Mouse (Mus musculus) kidney, postnatal 10 days (tissue): ENCODE results near the gene Zic1.

Source experiments
- DNase-seq: peaks from one replicate; pipeline ENCODE4 v3.0.0; 2021; ENCODE audit warnings: mixed read lengths

The Zic1 gene

GRCm38 (mm10) chr9:91365664-91366063 is at the start of gene Zic1:
Gene Zic1 (minus strand): TSS chr9:91365810.
- DNase-seq: no peak

- DNase-seq: no peak
These were observed 48.5 kb upstream of the Zic1 start for GRCm38 (mm10) chr9:91414007-91414661.

GRCm38 (mm10) chr9:91409771-91410170 is 44.2 kb upstream of the Zic1 start:
- DNase-seq: no peak

GRCm38 (mm10) chr9:91406258-91406763 is 40.7 kb upstream of the Zic1 start:
- no peak for DNase-seq

GRCm38 (mm10) chr9:91405753-91406178 is 40.2 kb upstream of the Zic1 start:
- DNase-seq: no peak

- DNase-seq: no peak
These were observed 39.5 kb upstream of the Zic1 start for GRCm38 (mm10) chr9:91404905-91405752.

- DNase-seq: no peak
These were observed 38.6 kb upstream of the Zic1 start for GRCm38 (mm10) chr9:91404229-91404628.

GRCm38 (mm10) chr9:91401471-91401870 is 35.9 kb upstream of the Zic1 start:
- no peak for DNase-seq

GRCm38 (mm10) chr9:91400482-91401093 is 35.0 kb upstream of the Zic1 start:
- DNase-seq: no peak

GRCm38 (mm10) chr9:91399976-91400375 is 34.4 kb upstream of the Zic1 start:
- DNase-seq: no peak

GRCm38 (mm10) chr9:91395066-91395772 is 29.6 kb upstream of the Zic1 start:
- no peak for DNase-seq

GRCm38 (mm10) chr9:91394211-91394646 is 28.6 kb upstream of the Zic1 start:
- no peak for DNase-seq

- no peak for DNase-seq
These were observed 27.9 kb upstream of the Zic1 start for GRCm38 (mm10) chr9:91393376-91394068.

- no peak for DNase-seq
These were observed 22.6 kb upstream of the Zic1 start for GRCm38 (mm10) chr9:91388173-91388572.

- no peak for DNase-seq
These were observed 22.1 kb upstream of the Zic1 start for GRCm38 (mm10) chr9:91387740-91388080.

- no peak for DNase-seq
These were observed 21.5 kb upstream of the Zic1 start for GRCm38 (mm10) chr9:91386891-91387739.

GRCm38 (mm10) chr9:91386502-91386890 is 20.9 kb upstream of the Zic1 start:
- DNase-seq: no peak

- no peak for DNase-seq
These were observed 20.2 kb upstream of the Zic1 start for GRCm38 (mm10) chr9:91385561-91386430.

GRCm38 (mm10) chr9:91384693-91385560 is 19.3 kb upstream of the Zic1 start:
- DNase-seq: no peak
